Mouse (Mus musculus): ENCODE measurements around the gene Asic3. TPM values are rescaled to one million over a fixed set of nuclear protein-coding genes. Genes with fewer than 3 reads are reported as not detected.

Asic3 gene
- polyA plus RNA-seq, 1 experiment from 2014 or later: not detected

GRCm38 (mm10) chr5:24378700-24379099, 34.5 kb upstream of the Asic3 start:
- 52% methylated on average over 2 of the region's 2 CpGs for WGBS (ENCODE audit: insufficient replicate concordance)
- Histone ChIP-seq H3K9ac (no peak overlapping the region), H3K4me1 (replicated peaks) (peaks cover 9% of the 10 kb centered on the region), H3K9me3 (replicated peaks) (no peaks in the 10 kb centered on the region), H3K27me3 (peaks cover 26% of the 10 kb centered on the region), H3K4me3 (replicated peaks) (no peak overlapping the region), H3K27ac (no peak overlapping the region), H3K36me3 (no peaks in the 10 kb centered on the region), H3K4me2 (no peak overlapping the region)
- no peak for ATAC-seq (ENCODE audit: low read depth)
- no peak for DNase-seq

- WGBS (ENCODE audit: insufficient replicate concordance): 70% methylated on average over 4 of the region's 4 CpGs
These were observed 33.7 kb upstream of the Asic3 start for GRCm38 (mm10) chr5:24379501-24379900.

DNA sequence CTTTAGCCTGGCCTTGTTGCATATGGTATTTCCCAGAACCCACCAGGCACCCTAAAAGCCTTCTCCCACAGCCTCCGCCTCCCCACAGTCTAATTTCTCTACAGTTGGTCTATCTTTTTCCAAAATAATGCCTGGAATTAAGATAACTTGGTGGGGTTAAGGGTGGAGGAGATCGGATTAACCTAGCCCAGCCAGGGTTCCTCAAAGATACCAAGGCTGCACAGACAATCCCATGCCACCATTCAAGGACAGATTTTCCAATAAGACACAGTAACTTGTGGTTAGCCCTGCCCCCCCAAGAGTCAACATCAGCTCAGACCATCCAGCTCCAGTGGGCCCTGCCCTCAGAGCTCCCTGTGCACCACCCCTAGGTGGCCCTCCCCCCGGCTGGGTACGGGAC, 32.7 kb upstream of the Asic3 start:
- Histone ChIP-seq H3K9me3 (replicated peaks) (no peaks in the 10 kb centered on the region), H3K4me2 (no peak overlapping the region), H3K27ac (no peak overlapping the region), H3K9ac (no peak overlapping the region), H3K4me1 (replicated peaks) (peaks cover 25% of the 10 kb centered on the region), H3K4me3 (replicated peaks) (no peak overlapping the region), H3K27me3 (peaks cover 30% of the 10 kb centered on the region), H3K36me3 (no peaks in the 10 kb centered on the region)
- ATAC-seq (ENCODE audit: low read depth) (no peak), DNase-seq (no peak)
- 62% methylated on average over 4 of the region's 4 CpGs for WGBS (ENCODE audit: insufficient replicate concordance)

More at GRCm38 (mm10) chr5:24379501-24379900, 33.7 kb upstream of the Asic3 start:
- Histone ChIP-seq H3K4me3 (replicated peaks) (no peak overlapping the region), H3K27me3 (peaks cover 26% of the 10 kb centered on the region), H3K9ac (no peak overlapping the region), H3K9me3 (replicated peaks) (no peaks in the 10 kb centered on the region), H3K4me2 (no peak overlapping the region), H3K4me1 (replicated peaks) (peaks cover 17% of the 10 kb centered on the region), H3K27ac (no peak overlapping the region), H3K36me3 (no peaks in the 10 kb centered on the region)
- ATAC-seq (ENCODE audit: low read depth) (no peak), DNase-seq (no peak)

- WGBS (ENCODE audit: insufficient replicate concordance): 63% methylated on average over 6 of the region's 6 CpGs
- Histone ChIP-seq H3K27me3 (peaks cover 40% of the 10 kb centered on the region), H3K9me3 (replicated peaks) (no peaks in the 10 kb centered on the region), H3K36me3 (no peaks in the 10 kb centered on the region), H3K9ac (no peak overlapping the region), H3K4me1 (replicated peaks) (peaks cover 25% of the 10 kb centered on the region), H3K27ac (no peak overlapping the region), H3K4me3 (replicated peaks) (no peak overlapping the region), H3K4me2 (no peak overlapping the region)
- no peak for DNase-seq
- ATAC-seq (ENCODE audit: low read depth): no peak
These were observed 31.7 kb upstream of the Asic3 start for GRCm38 (mm10) chr5:24381486-24381885.

DNA sequence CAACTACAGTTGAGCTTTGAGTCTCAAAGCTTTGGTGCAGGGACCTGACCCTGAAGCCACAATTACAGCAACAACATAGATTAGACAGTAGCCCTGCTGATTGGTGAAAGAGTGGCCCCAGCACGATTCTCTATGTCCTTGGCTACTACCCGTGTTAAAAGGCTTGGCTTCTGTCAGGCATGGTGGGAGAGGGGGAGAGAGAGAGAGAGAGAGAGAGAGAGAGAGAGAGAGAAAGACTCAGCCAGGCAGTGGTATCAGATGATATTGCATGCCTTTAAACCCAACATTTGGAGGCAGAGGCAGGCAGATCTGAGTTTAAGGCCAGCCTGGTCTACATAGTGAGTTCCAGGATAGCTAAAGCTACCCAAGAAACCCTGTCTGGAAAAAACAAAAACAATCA, 31.2 kb upstream of the Asic3 start:
- H3K4me3 ChIP-seq (replicated peaks): no peak overlapping the region
- no peaks in the 10 kb centered on the region for H3K36me3 ChIP-seq
- H3K9me3 ChIP-seq (replicated peaks): no peaks in the 10 kb centered on the region
- ATAC-seq (ENCODE audit: low read depth) (no peak), DNase-seq (no peak)
- H3K9ac ChIP-seq: no peak overlapping the region
- no peak overlapping the region for H3K4me2 ChIP-seq
- no peak overlapping the region for H3K27ac ChIP-seq
- H3K27me3 ChIP-seq: peaks cover 45% of the 10 kb centered on the region
- peaks cover 25% of the 10 kb centered on the region for H3K4me1 ChIP-seq (replicated peaks)
- WGBS (ENCODE audit: insufficient replicate concordance): 47% methylated on average over 2 of the region's 2 CpGs

- Histone ChIP-seq H3K27ac (no peak overlapping the region), H3K4me3 (replicated peaks) (peak overlapping the region; percentile 60), H3K27me3 (peaks cover 49% of the 10 kb centered on the region)
These were observed 29.9 kb upstream of the Asic3 start for GRCm38 (mm10) chr5:24383026-24383859.

GRCm38 (mm10) chr5:24384407-24384806, 28.8 kb upstream of the Asic3 start:
- H3K4me1 ChIP-seq (replicated peaks): peaks cover 47% of the 10 kb centered on the region
- H3K27me3 ChIP-seq: peaks cover 52% of the 10 kb centered on the region
- no peaks in the 10 kb centered on the region for H3K9me3 ChIP-seq (replicated peaks)
- 22% methylated on average over 6 of the region's 6 CpGs for WGBS (ENCODE audit: insufficient replicate concordance)
- ATAC-seq (ENCODE audit: low read depth): no peak
- H3K9ac ChIP-seq: no peak overlapping the region
- no peak for DNase-seq
- H3K4me3 ChIP-seq (replicated peaks): no peak overlapping the region
- H3K4me2 ChIP-seq: peak overlapping the region; percentile 75; the same call in 1 of the 2 replicates
- no peaks in the 10 kb centered on the region for H3K36me3 ChIP-seq
- H3K27ac ChIP-seq: no peak overlapping the region

More at GRCm38 (mm10) chr5:24383026-24383859, 29.9 kb upstream of the Asic3 start:
- DNase-seq (peak; percentile 79), ATAC-seq (ENCODE audit: low read depth) (peak; percentile 91)
- no peaks in the 10 kb centered on the region for H3K36me3 ChIP-seq
- peak overlapping the region; percentile 75 for H3K4me2 ChIP-seq
- H3K4me1 ChIP-seq (replicated peaks): peaks cover 38% of the 10 kb centered on the region
- 2% methylated on average over 34 of the region's 34 CpGs for WGBS (ENCODE audit: insufficient replicate concordance)
- peak overlapping the region; percentile 67 for H3K9ac ChIP-seq
- H3K9me3 ChIP-seq (replicated peaks): no peaks in the 10 kb centered on the region

DNA sequence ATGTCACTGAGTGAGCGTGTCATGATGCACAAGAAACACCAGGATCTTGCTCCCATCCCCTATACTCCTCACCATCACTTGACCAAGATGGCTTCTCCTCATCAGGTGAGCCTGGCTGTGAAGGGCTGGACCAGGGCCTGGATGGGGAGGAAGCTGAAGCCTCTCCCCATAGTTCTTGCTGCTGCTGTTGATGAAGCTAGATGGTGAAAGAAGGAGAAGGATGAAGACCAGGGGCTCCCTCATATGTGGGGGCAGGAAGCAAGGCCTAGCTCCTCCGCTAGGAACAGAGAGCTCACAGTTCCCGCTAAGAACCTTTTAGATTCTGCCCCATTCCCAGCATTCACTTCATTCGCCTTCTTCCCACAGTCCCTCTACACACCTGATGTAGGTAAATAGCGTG, 27.8 kb upstream of the Asic3 start:
- H3K4me2 ChIP-seq: no peak overlapping the region
- no peak overlapping the region for H3K27ac ChIP-seq
- no peaks in the 10 kb centered on the region for H3K36me3 ChIP-seq
- 73% methylated on average over 5 of the region's 5 CpGs for WGBS (ENCODE audit: insufficient replicate concordance)
- no peak for DNase-seq
- H3K4me3 ChIP-seq (replicated peaks): no peak overlapping the region
- H3K9me3 ChIP-seq (replicated peaks): no peaks in the 10 kb centered on the region
- H3K27me3 ChIP-seq: peaks cover 52% of the 10 kb centered on the region
- no peak overlapping the region for H3K9ac ChIP-seq
- peaks cover 53% of the 10 kb centered on the region for H3K4me1 ChIP-seq (replicated peaks)
- no peak for ATAC-seq (ENCODE audit: low read depth)

DNA sequence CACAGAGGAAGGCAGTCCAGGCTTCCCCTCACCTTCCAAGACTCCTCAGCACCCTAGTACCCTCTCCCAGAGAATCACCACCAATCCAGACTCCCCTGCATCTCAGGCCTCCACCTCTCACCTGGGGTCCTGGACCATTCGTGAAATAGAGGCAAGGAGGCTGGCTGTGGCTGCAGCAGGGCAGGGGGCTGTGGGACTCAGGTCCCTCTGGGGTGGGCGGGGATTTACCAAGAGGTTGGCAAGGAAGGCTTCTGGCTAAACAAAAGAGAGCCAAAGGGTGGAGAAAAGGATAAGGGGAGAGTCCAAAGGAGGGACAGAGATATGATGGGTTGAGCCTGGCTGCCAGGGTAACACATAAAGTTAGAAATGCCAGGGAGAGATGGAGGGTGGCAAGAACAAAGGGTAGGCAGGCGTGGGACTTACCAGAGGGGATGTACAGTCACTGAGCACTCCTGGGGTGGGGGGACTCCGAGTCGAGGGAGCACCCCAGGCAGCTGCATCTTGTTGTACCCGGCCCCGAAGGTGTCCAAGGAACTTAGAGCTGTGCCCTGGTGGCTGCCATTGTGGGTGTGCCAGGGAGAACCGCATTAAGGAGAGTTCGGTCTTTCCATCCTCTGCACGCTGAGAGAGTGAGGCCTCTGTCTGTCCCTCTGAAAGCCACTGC, 27.2 kb upstream of the Asic3 start:
- Histone ChIP-seq H3K27ac (no peak overlapping the region), H3K9me3 (replicated peaks) (no peaks in the 10 kb centered on the region), H3K36me3 (no peaks in the 10 kb centered on the region), H3K4me3 (replicated peaks) (no peak overlapping the region), H3K4me2 (no peak overlapping the region), H3K9ac (no peak overlapping the region), H3K27me3 (peaks cover 47% of the 10 kb centered on the region), H3K4me1 (replicated peaks) (peaks cover 53% of the 10 kb centered on the region)
- DNase-seq (no peak), ATAC-seq (ENCODE audit: low read depth) (no peak)
- WGBS (ENCODE audit: insufficient replicate concordance): 71% methylated on average over 10 of the region's 10 CpGs

DNA sequence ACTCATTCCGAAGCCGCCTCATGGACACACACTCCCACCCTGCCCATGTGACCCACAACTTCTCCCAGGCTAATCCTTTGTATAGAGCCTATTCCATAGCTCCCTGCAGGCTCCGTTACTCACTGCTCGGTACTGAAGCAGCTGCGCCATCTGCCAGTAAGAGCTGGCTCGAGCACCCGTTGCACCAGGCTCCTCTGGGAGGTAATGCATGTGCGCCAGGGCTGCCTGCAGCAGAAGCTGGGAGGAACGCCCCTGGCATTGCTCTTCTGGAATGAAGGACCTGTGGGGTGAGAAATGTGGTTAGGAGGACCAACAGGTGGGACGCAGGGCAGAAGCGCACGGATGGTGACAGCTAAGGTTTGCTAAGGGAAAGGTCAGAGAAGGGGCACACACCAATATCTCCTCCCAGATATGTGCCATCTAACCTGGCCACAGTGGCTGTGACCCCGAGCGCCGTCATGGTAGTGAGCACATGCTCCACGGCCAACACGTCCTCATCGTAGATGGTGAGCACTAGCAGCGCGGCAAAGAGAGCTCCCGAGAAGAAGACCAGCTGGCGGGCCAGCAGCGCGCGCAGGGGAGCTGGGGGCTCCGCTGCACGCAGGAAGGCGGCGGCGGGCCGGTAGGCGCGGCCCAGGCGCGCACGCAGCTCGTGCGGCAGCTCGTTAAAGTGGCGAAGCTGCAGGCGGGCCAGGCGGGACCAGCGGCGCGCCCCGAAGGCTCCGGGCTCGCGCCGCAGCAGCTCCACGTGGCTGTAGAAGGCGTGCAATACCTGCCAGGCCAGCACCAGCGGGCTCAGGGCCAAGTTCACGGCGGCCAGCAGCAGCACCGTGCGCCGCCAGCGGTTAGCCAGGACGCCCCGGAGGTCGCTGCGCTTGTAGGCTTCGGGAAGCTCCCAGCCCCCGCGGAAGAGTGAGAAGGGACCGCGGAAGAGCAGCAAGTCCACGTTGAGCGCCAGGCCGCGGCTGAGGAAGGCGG, 25.6 kb upstream of the Asic3 start:
- Histone ChIP-seq H3K4me3 (replicated peaks) (peak overlapping the region; percentile 51), H3K27me3 (peaks cover 47% of the 10 kb centered on the region), H3K27ac (no peak overlapping the region), H3K36me3 (no peaks in the 10 kb centered on the region), H3K9me3 (replicated peaks) (no peaks in the 10 kb centered on the region), H3K9ac (peak overlapping the region; percentile 51), H3K4me1 (replicated peaks) (peaks cover 53% of the 10 kb centered on the region), H3K4me2 (peak overlapping the region; percentile 73)
- WGBS (ENCODE audit: insufficient replicate concordance): 2% methylated on average over 73 of the region's 73 CpGs
- no peak for ATAC-seq (ENCODE audit: low read depth)
- no peak for DNase-seq
